Mouse (Mus musculus) cerebellum, adult 9-10 months (tissue): ENCODE results near the gene Swsap1.

ENCODE experiments used
- DNase-seq: peaks from one replicate; pipeline ENCODE4 v3.0.0; 2022

Swsap1 gene

GRCm38 (mm10) chr9:21969304-21969703 is 13.7 kb downstream of the Swsap1 start:
- DNase-seq: no peak

GRCm38 (mm10) chr9:21976626-21977175 is 21.1 kb downstream of the Swsap1 start:
- DNase-seq: no peak

- DNase-seq: no peak
Observed at GRCm38 (mm10) chr9:21977331-21977730, 21.8 kb downstream of the Swsap1 start.

- DNase-seq: no peak
Observed at GRCm38 (mm10) chr9:21977972-21978371, 22.4 kb downstream of the Swsap1 start.

GRCm38 (mm10) chr9:21978398-21979128 is 23.0 kb downstream of the Swsap1 start:
- no peak for DNase-seq

GRCm38 (mm10) chr9:21983911-21984310 is 28.4 kb downstream of the Swsap1 start:
- DNase-seq: no peak

GRCm38 (mm10) chr9:21987592-21988342 is 32.2 kb downstream of the Swsap1 start:
- DNase-seq: peak; percentile 77

- DNase-seq: peak; percentile 78
Observed at GRCm38 (mm10) chr9:21988421-21989101, 33.0 kb downstream of the Swsap1 start.

- DNase-seq: peak; percentile 81
Observed at GRCm38 (mm10) chr9:21989230-21990110, 33.9 kb downstream of the Swsap1 start, which contains the start of gene Rgl3. Rgl3 (minus strand) TSS chr9:21989446.

GRCm38 (mm10) chr9:21992227-21992626 is 36.7 kb downstream of the Swsap1 start:
- DNase-seq: no peak

GRCm38 (mm10) chr9:21996178-21996867 is 40.8 kb downstream of the Swsap1 start:
- no peak for DNase-seq

- no peak for DNase-seq
Observed at GRCm38 (mm10) chr9:22000296-22000695, 44.7 kb downstream of the Swsap1 start.

GRCm38 (mm10) chr9:22001633-22002032 is 46.1 kb downstream of the Swsap1 start:
- DNase-seq: no peak

- peak; percentile 99 for DNase-seq
Observed at GRCm38 (mm10) chr9:22002194-22003162, 46.9 kb downstream of the Swsap1 start, which contains the start of the genes Ccdc151 and Prkcsh. Ccdc151 (minus strand) TSS chr9:22002634. Prkcsh (plus strand) TSS chr9:22002806.

GRCm38 (mm10) chr9:22003163-22003554 is 47.6 kb downstream of the Swsap1 start:
- no peak for DNase-seq

- DNase-seq: no peak
Observed at GRCm38 (mm10) chr9:22004546-22004945, 49.0 kb downstream of the Swsap1 start.
